Mouse (Mus musculus) megakaryocyte, embryonic 14.5 days (primary cell): ENCODE measurements around the gene Lrrc74b.

Experiments used
- FLI1 ChIP-seq: IDR thresholded peaks from 2 replicates; pipeline ENCODE4 v1.6.1; 2012; ENCODE audit warnings: low read length, inconsistent platforms, mixed read lengths
- GATA1 ChIP-seq: IDR thresholded peaks from 3 replicates; pipeline ENCODE4 v1.6.1; 2012; ENCODE audit warnings: mixed read lengths, low read length, inconsistent platforms, borderline replicate concordance

DNA sequence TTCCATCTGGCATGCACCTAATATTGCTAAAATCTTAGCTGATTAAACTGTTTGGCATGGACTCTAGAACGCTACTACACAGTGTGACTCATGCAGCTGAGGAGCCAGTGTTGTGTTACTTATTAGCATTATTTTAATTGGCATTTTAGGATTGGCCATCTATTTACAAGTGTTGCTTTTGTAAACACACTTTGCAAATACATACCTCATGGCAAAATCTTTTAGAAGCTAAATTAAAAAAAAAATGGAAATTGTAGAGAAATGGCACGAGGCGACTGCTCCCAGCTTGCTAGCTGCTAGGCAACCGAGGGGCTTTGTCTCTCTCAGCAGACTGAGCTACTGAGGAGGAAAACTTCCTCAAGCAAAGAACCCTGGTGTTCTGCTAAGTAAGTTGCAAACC is 43.9 kb upstream of the Lrrc74b start:
- TF ChIP-seq GATA1 (no peak), FLI1 (no peak)
